Mouse (Mus musculus): ENCODE data around the gene Gdpd3.
"Not testable (repeated sequence)": the region's sequence is repeated elsewhere in the genome, so short reads cannot be mapped to it uniquely, and the experiment has no call there.

Gene Gdpd3

GRCm38 (mm10) chr7:126766201-126766600 is at the start of gene Gdpd3:
Gene Gdpd3, plus strand, starts transcription at chr7:126766334.
- peak; percentile 63 for DNase-seq

- no peak for DNase-seq
Observed at GRCm38 (mm10) chr7:126717566-126717965, 48.6 kb upstream of the Gdpd3 start.

GRCm38 (mm10) chr7:126718787-126719337 is 47.3 kb upstream of the Gdpd3 start:
- no peak for DNase-seq

- no peak for DNase-seq
Observed at GRCm38 (mm10) chr7:126721635-126722034, 44.5 kb upstream of the Gdpd3 start.

GRCm38 (mm10) chr7:126725077-126725476 is 41.1 kb upstream of the Gdpd3 start:
- DNase-seq, result no peak

GRCm38 (mm10) chr7:126725667-126726066 is 40.5 kb upstream of the Gdpd3 start:
- no peak for DNase-seq

- DNase-seq, result not testable (repeated sequence)
Observed at GRCm38 (mm10) chr7:126730256-126730789, 35.8 kb upstream of the Gdpd3 start.

GRCm38 (mm10) chr7:126736122-126736521 is 30.0 kb upstream of the Gdpd3 start:
- DNase-seq, result no peak

GRCm38 (mm10) chr7:126739551-126739950 is 26.6 kb upstream of the Gdpd3 start:
- DNase-seq, result no peak

- DNase-seq, result no peak
Observed at GRCm38 (mm10) chr7:126740132-126740735, 25.9 kb upstream of the Gdpd3 start.

- no peak for DNase-seq
Observed at GRCm38 (mm10) chr7:126740977-126741376, 25.2 kb upstream of the Gdpd3 start.

GRCm38 (mm10) chr7:126741452-126741851 is 24.7 kb upstream of the Gdpd3 start:
- DNase-seq, result no peak

GRCm38 (mm10) chr7:126741964-126742482 is 24.1 kb upstream of the Gdpd3 start:
- DNase-seq, result no peak

GRCm38 (mm10) chr7:126746066-126746465 is 20.1 kb upstream of the Gdpd3 start:
- DNase-seq, result no peak

- no peak for DNase-seq
Observed at GRCm38 (mm10) chr7:126746798-126747197, 19.3 kb upstream of the Gdpd3 start.

- DNase-seq, result no peak
Observed at GRCm38 (mm10) chr7:126748824-126749223, 17.3 kb upstream of the Gdpd3 start.

- no peak for DNase-seq
Observed at GRCm38 (mm10) chr7:126749582-126750343, 16.4 kb upstream of the Gdpd3 start.

- DNase-seq, result peak; percentile 75
Observed at GRCm38 (mm10) chr7:126754866-126755265, 11.3 kb upstream of the Gdpd3 start.

GRCm38 (mm10) chr7:126758539-126758938 is 7.6 kb upstream of the Gdpd3 start:
- no peak for DNase-seq

- DNase-seq, result peak; percentile 90
Observed at GRCm38 (mm10) chr7:126759050-126759671, 7.0 kb upstream of the Gdpd3 start, which contains the start of gene Mapk3. Gene Mapk3, plus strand, starts transcription at chr7:126759601.

- no peak for DNase-seq
Observed at GRCm38 (mm10) chr7:126759672-126760390, 6.3 kb upstream of the Gdpd3 start.

GRCm38 (mm10) chr7:126760391-126760802 is 5.7 kb upstream of the Gdpd3 start:
- DNase-seq, result peak; percentile 77

Measured in kidney, adult 11 months (tissue).